Mouse (Mus musculus) C2C12 (cell line): ENCODE data around the gene Nfkbiz. TPM values are rescaled to one million over a fixed set of nuclear protein-coding genes. Genes with fewer than 3 reads are reported as not detected.
A peak's percentile ranks its signal among the peaks of the same experiment; 100 is the strongest.

Experiments used
- H3K27me3 ChIP-seq: one replicate; pipeline ENCODE4 v1.6.1; 2011; ENCODE audit not compliant: control insufficient read depth, insufficient read depth, insufficient read length
- H3K36me3 ChIP-seq: one replicate; pipeline ENCODE4 v1.6.1; 2011; ENCODE audit not compliant: control insufficient read depth, insufficient read depth
- H3K4me3 ChIP-seq: one replicate; pipeline ENCODE4 v1.5.1; 2011; ENCODE audit warnings: mild to moderate bottlenecking, control low read depth; ENCODE audit not compliant: poor library complexity, insufficient read depth, severe bottlenecking
- H3K79me2 ChIP-seq: one replicate; pipeline ENCODE4 v1.6.1; 2011; ENCODE audit not compliant: control insufficient read depth, insufficient read depth
- H3K79me3 ChIP-seq: one replicate; pipeline ENCODE4 v1.6.1; 2011; ENCODE audit warnings: low read depth, control low read depth
- H3ac ChIP-seq: one replicate; pipeline ENCODE3; 2011; ENCODE audit warnings: low read depth; ENCODE audit not compliant: control insufficient read depth, insufficient read length
- CEBPB ChIP-seq: IDR thresholded peaks from one replicate; pipeline ENCODE4 v1.6.1; 2011; ENCODE audit warnings: low read depth, mild to moderate bottlenecking, control low read depth, moderate library complexity
- CTCF ChIP-seq: IDR thresholded peaks from one replicate; pipeline ENCODE4 v1.5.1; 2011; ENCODE audit not compliant: control insufficient read depth, insufficient read depth, insufficient read length
- FOSL1 ChIP-seq: IDR thresholded peaks from one replicate; pipeline ENCODE4 v1.8.0; 2011; ENCODE audit warnings: mild to moderate bottlenecking, low read length; ENCODE audit not compliant: poor library complexity, insufficient read depth, severe bottlenecking
- MAX ChIP-seq: IDR thresholded peaks from one replicate; pipeline ENCODE4 v1.6.1; 2011; ENCODE audit warnings: mild to moderate bottlenecking, control low read depth
- MYOD1 ChIP-seq: IDR thresholded peaks from one replicate; pipeline ENCODE4 v1.6.1; 2011; ENCODE audit warnings: low read depth; ENCODE audit not compliant: control insufficient read depth, insufficient read length
- MYOG ChIP-seq: IDR thresholded peaks from one replicate; pipeline ENCODE4 v1.6.1; 2011; ENCODE audit not compliant: control insufficient read depth, insufficient read length; ENCODE audit errors: extremely low read depth
- USF1 ChIP-seq: IDR thresholded peaks from one replicate; pipeline ENCODE4 v1.6.1; 2011; ENCODE audit warnings: low read depth, mild to moderate bottlenecking, control low read depth, moderate library complexity
- long read RNA-seq, 2 experiments: library from polyadenylated mRNA; unstranded; transcript quantifications; one replicate each; pipeline ENCODE4 v2.0.0; 2019 to 2020
- polyA plus RNA-seq: library from polyadenylated mRNA; unstranded; fragments of >200 nt; fragmentation: generic; extraction: Trizol; gene quantifications from one replicate; pipeline ENCODE4 v1.2.1, GENCODE M21; 2012; ENCODE audit warnings: missing spikeins

Nfkbiz gene
- polyA plus RNA-seq: 3.4 TPM
- long read RNA-seq, experiment 1, partial matches to known transcripts: 1 of 3 reads
- long read RNA-seq, experiment 1, other reads (novel, unspliced or antisense): 0 of 3 reads
- long read RNA-seq, experiment 2, transcript Nfkbiz-204 (12 exons, 3,627 nt): major isoform, 8 of 14 reads
- long read RNA-seq, experiment 2, partial matches to known transcripts: 2 of 14 reads
- long read RNA-seq, experiment 2, other reads (novel, unspliced or antisense): 3 of 14 reads

DNA sequence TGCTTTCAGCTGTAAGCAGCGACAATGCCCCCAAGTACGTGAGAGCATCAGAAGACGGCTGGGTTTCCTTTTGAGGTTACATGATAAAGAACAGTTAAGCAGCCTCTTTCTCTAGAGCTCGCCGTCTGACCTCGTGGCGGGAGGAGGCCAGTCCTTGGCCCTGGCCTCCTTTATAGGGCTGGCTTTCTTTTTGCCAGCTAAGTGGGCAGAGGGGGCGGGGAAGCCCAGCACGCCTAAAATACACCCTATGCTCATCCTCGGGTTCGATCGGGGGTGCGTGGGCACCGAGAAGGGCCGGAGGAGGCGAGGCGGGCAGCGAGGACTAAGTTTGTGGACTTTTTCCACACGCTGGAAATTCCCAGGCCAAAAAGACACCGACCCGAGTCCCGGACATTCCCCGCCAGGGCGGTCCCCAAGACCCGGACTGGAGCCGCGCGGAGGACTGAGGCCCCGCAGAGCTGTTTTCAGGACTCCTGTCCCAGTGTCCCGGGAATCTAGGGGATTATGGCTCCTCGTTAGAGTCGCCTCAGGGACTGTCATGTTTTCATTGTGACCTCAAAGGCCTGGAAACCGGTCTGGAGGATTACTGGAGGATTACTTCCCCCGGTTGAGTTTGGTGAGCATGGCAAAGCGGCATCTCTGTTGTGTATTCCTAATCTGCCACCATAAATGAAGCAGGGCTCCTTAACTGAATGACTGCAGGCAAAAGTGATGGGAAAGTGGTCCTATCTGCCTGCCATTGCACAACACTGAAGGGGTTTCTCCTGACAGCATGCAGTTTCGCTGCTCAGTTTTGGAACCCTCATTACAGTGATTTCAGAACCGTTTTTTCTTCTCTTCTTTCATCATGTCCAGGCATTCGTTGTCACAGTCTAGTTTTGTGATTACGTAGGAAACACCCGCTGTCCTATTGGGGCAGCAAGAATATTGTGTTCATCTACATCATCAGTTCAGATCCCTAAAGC lies at the start of gene Nfkbiz:
TSS of gene Nfkbiz (minus strand) at position 390 of the 965 bp plus-strand sequence.
- peak within 1 kb of the TSS; percentile 78 for H3ac ChIP-seq
- peaks cover 13% of the 10 kb centered on the region for H3K36me3 ChIP-seq
- H3K27me3 ChIP-seq: no peaks in the 10 kb centered on the region
- peaks cover 29% of the 10 kb centered on the region for H3K79me3 ChIP-seq
- peak within 1 kb of the TSS; percentile 37 for H3K4me3 ChIP-seq
- TF ChIP-seq CEBPB (peak; percentile 55), MAX (peak; percentile 83), FOSL1 (no peak)
- peaks cover 46% of the 10 kb centered on the region for H3K79me2 ChIP-seq

DNA sequence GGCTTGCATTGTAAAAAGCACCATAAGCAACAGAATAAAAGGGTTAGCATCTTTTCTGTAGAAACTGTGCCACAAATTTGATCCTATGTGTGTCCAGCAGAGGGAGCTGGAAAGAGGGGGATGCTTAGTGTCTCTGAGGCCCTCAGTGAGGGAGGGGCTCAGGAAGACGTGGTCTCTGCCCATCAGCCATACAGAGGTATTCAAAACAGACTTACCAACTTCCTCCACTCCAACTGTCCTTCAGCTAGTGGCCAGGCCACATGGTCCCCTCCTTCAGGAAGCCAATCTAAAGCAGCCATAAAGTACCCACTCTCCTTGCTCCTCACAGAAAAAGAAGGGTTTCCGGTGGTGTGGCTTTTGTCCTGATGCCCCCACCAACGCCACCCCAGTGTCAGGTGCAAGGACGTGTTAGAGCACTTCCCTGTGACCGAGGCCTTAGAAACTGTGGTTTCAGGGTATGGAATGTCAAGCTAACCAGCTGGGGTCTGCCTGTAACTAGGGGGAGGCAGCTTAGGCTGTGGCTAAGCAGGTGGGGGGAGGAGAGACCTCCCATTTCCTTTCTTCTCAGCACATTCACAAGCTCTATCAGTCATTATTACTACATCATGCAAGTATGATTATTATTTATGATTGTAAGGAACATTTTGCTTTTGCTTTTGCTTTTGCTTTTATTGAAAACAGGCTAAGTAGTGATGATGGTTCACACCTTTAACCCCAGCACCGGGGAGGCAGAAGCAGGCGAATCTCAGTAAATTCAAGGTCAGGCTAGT lies 49.3 kb upstream of the Nfkbiz start:
- peaks cover 8% of the 10 kb centered on the region for H3K79me2 ChIP-seq
- no peaks in the 10 kb centered on the region for H3K27me3 ChIP-seq
- H3K79me3 ChIP-seq: no peaks in the 10 kb centered on the region
- TF ChIP-seq USF1 (no peak), FOSL1 (no peak), MYOD1 (no peak), MYOG (no peak), CEBPB (no peak), MAX (no peak), CTCF (no peak)
- H3ac ChIP-seq: no peak overlapping the region
- peaks cover 22% of the 10 kb centered on the region for H3K36me3 ChIP-seq
- H3K4me3 ChIP-seq: no peak overlapping the region

DNA sequence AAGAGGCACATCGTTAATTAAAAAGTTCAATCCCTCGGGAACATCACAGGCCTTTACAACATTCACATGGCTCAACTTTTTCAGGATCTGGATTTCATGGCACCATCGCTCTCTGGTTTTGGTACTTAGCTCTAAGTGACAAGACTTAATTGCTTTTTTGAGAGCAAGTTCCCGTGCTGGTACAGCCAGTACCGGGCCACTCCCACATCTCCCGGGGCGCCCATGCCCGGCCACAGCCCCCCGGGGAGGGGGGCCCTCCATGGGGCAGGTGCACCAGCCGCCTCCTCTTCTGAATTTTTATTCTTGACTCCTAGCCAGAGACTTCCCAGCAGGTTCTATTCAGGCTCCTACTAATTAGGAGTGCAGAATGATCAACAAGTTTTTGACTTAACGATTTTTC lies 45.5 kb upstream of the Nfkbiz start:
- no peaks in the 10 kb centered on the region for H3K79me2 ChIP-seq
- H3K79me3 ChIP-seq: no peaks in the 10 kb centered on the region
- H3K27me3 ChIP-seq: no peaks in the 10 kb centered on the region
- TF ChIP-seq CEBPB: no peak
- no peak for TF ChIP-seq USF1
- TF ChIP-seq FOSL1: no peak
- no peak overlapping the region for H3ac ChIP-seq
- peaks cover 18% of the 10 kb centered on the region for H3K36me3 ChIP-seq
- no peak overlapping the region for H3K4me3 ChIP-seq

DNA sequence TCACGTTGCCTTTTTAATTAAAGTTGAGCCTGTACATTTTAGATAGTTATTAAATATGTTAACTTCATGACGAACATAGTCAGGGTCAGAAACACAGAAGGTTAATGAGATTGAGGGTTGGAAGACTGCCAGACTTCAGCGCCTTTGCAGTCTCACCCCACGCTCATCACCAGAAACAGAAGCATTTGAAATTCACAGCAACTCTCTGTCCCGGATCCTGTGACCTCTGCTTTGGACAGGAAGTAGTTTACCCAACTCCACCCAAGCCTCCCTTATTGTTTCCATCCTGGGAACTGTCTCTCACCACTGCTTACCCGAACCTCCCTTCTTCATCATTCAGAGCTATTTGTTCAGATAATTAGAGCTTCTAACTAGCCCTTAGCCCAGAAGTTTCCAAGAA lies 37.3 kb upstream of the Nfkbiz start:
- Histone ChIP-seq H3K4me3 (no peak overlapping the region), H3ac (no peak overlapping the region), H3K79me2 (no peaks in the 10 kb centered on the region), H3K36me3 (no peaks in the 10 kb centered on the region), H3K27me3 (no peaks in the 10 kb centered on the region), H3K79me3 (no peaks in the 10 kb centered on the region)
- TF ChIP-seq USF1 (no peak), FOSL1 (no peak), CTCF (no peak), CEBPB (no peak)

DNA sequence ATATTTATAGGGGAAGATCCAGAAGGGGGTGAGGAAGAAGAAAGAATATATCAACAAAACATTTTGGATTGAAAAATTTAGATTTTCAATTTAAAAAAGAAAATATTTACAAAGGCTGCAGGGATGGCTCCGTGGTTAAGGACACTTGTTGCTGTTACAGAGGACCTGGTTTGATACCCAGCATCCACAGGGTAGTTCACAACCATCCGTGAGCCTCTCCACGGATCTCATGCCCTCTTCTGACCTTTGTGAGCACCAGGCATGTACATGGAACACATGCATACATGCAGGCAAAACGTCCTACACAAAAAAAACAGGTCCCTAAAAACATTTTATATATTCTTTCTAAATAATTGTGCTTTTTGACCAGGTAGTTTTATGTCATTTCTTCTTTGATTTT lies 25.1 kb upstream of the Nfkbiz start:
- no peaks in the 10 kb centered on the region for H3K79me3 ChIP-seq
- H3ac ChIP-seq: no peak overlapping the region
- TF ChIP-seq MAX: no peak
- H3K36me3 ChIP-seq: peaks cover 9% of the 10 kb centered on the region
- H3K4me3 ChIP-seq: no peak overlapping the region
- no peaks in the 10 kb centered on the region for H3K79me2 ChIP-seq
- no peaks in the 10 kb centered on the region for H3K27me3 ChIP-seq
